Mouse (Mus musculus) thymus, postnatal 0 days (tissue): ENCODE results near the gene Ldb3. TPM values are rescaled to one million over a fixed set of nuclear protein-coding genes. Genes with fewer than 3 reads are reported as not detected.

ENCODE experiments used
- polyA plus RNA-seq: library from polyadenylated mRNA; unstranded; fragments of >200 nt; fragmentation: Nextera tagmentation; extraction: Ambion mirVana; gene quantifications from 2 replicates; pipeline ENCODE4 v1.2.1, GENCODE M21; 2015

Ldb3 gene
- polyA plus RNA-seq, 1 experiment from 2014 or later = 0.29 TPM

Other genes starting within 250 kb of the Ldb3 start
- gene Fam25c, start 233.2 kb downstream of the Ldb3 start, polyA plus RNA-seq = 2.7 and 4.5 TPM in 2 replicates
- 7.8 and 8.4 TPM in 2 replicates for gene Sncg, start 213.9 kb downstream of the Ldb3 start, polyA plus RNA-seq
- gene Mmrn2, start 213.2 kb downstream of the Ldb3 start, polyA plus RNA-seq = 2.9 and 3.3 TPM in 2 replicates
- 8.2 and 8.3 TPM in 2 replicates for gene Bmpr1a, start 85.3 kb downstream of the Ldb3 start, polyA plus RNA-seq
- gene 9230112D13Rik, start 65.9 kb downstream of the Ldb3 start, polyA plus RNA-seq = not detected in 2 replicates
- not detected in 2 replicates for gene Opn4, start 11.5 kb upstream of the Ldb3 start, polyA plus RNA-seq
- 38.3 and 49.7 TPM in 2 replicates for gene Wapl, start 85.2 kb upstream of the Ldb3 start, polyA plus RNA-seq
- gene Grid1, start 231.4 kb upstream of the Ldb3 start, polyA plus RNA-seq = 0.05 and 0.08 TPM in 2 replicates